Mouse (Mus musculus): ENCODE measurements around the gene Gm16181.

The Gm16181 gene

DNA sequence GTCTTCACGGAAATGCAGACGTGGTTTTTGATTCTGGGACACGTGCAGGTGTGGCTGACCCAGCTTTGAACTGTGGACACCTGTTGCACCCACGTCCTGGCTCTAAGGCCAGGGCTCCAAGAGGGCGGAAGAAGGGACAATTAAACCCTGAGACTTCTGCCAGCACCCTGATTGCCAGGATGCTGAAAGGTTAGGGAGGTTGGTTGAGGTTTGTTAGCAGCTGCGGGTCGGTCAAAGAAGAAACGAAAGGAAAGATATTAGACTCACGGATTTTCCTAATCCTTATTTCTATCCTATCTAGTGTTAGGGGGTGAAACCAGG lies 24.4 kb upstream of the Gm16181 start:
- no peak for DNase-seq

DNA sequence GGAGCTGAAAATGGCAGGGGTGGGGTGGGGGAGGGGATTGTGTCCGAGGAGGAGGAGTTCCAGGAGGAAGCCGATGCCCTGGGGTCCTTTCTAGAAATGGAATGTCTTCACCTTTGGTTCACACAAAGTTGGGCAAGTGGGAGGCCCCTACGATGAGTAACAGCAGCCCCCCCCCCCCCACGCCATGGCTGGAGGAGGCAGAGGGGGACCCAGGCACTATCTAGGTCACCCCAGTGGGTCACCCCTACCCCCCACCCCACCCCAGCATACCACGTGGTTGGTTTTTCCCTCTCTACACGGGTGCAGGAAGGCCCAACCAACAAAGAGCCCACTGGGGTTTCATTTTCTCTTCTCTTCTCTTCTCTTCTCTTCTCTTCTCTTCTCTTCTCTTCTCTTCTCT lies 23.5 kb upstream of the Gm16181 start:
- no peak for DNase-seq

DNA sequence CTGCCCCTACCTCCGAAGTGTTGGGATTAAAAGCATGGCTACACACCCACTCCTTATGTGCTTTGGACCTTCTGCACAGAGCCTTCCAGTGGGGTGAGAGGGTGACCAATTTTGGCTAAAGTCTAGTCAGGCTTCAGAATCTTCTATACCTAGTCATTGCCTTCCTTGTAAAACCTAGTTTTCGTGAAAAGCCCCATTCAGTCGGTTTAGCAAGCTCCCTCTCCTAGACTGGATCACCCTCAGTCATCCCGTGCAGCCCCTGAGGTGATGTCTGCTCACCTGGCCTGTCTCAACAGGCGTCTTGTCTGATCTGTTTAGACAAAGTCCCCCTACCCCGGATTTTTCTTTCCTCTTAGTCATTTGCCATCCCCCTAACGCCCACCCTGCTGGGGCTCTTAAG lies 22.6 kb upstream of the Gm16181 start:
- DNase-seq: no peak

DNA sequence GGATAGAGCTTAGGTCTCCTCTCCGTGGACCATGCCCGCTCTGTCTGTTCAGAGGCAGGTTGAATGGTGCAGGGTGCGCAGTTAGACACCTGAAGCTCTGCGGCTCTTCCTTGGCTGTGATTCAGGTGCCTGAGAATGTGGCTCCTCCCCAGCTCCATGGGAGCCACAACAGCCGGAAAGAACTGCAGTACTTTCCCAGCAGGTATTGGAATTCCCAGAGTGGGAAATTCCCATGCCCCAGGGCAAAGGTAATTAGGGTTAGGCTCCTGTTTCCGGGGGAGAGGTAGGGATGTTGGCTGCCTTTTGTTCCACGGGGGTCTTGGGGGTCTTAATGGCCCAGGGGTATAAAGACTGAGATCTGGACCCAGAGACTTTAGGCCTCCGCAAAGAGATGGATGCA lies 21.7 kb upstream of the Gm16181 start:
- DNase-seq: no peak

DNA sequence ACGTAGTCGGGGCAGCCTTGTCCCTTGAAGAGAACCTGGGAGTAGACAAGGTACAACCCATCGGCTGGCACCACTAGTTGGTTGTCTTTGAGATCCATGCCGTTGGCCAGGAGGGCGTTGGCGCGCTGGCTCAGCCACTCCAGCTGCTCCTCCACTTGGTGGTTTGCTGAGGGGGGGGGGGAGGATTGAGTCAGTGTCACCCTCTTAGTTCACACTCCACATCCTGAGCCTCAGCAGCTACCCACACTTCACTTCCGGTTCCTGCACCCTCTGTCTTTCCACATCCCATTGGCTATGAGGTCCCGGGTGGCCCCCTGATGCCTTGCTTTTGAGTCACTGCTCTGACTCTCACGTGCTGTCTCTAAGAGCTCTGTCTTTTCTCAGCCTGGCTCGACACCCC lies 20.2 kb upstream of the Gm16181 start:
- DNase-seq: no peak

DNA sequence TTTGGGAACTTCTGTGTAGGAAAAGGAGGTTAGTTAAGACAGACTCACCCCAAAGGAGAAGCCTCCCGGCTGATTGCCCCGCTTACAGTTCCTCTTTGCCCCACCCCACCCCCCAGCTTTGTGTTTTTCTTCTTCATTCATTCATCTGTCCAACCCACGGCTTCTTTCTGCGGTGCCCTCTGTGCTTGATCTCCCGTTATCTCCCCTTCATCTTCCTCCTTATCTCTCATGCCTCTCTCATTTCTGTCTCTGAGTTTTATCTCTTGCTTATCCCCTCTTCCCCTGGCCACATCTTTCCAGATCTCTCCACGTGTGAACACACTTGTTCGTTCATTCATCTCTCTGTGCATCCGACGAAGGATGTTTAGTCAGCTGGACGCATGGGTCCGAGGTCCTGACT lies 19.5 kb upstream of the Gm16181 start:
- DNase-seq: no peak

DNA sequence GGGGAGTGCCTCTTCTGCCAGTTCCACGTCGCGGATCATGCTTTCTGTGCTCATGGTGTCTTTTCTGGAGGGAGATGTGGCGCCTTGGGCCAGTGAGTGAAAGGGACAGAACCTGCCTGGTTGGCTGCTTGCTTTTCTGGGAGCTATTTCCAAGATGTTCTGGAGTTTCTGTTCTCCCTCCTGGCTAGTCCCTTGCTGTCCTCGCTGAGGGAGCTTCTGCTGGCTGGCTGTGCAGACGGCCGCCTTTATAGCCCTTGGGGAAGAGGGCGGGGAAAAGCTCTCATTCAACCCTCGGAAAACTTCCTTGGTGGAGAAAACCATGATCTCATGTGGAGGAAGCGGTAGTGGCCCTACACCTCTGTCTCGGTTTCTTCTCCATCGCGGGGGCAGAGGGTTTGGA lies 18.8 kb upstream of the Gm16181 start, which contains the start of gene Tnf:
Gene Tnf, minus strand, starts transcription at position 221 of the 400 bp plus-strand sequence.
- no peak for DNase-seq

DNA sequence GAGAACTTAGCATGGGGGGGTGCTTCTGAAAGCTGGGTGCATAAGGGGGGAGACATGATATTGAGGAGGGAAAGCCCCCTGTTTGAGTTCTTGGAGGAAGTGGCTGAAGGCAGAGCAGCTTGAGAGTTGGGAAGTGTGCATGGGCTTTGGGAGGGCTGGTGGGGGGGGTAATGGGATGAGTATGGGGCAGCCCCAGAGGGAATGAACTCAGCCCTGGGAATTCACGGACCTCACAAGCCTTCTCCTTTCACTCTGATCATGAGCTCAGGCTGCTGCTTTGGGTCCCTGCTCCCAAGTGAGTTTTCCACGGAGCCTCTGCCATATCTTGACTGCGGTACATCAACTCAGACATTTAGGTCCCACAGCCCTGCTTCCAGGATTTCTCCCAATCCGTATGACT lies 18.2 kb upstream of the Gm16181 start:
- no peak for DNase-seq

DNA sequence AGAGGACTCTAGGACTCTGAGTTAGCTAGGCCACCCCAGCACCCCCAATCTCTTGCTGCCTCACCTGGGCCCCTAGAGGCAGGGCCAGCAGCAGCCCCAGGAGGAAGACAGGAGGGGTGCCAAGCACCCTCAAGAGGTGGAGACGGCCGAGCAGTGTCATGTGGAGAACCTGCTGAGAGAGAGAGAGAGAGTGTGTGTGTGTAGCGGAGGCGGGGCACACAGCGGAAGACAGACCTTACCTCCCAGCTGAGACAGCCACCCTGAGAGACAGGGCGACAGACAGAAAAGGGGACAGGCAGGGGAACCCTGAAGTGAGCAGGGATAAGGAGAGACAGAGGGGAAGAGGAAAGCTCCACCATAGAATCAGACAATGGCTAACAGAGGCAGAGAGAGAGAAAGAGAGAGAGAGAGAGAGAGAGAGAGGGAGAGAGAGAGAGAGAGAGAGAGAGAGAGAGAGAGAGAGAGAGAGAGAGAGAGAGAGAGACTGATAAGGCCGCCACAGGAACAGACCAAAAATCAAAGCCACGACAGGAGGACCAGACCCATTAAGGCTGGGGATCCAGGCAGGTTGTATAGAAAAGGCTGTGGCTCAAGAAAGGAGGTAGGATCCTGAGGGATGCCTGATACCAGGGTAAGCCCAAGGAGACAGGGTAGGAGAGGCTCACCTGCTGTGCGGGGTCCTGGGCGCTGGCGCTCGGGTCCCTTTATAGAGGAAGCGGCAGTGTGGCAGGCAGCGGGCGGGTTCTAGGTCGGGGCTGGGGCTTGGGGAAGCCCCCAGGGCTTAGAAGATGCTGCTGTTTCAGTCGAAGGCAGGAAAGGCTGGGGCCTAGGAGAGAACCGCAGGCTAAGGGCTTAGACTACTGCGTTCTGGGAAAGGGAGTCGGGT lies 15.9 kb upstream of the Gm16181 start, which contains the start of gene Lta:
Gene Lta, minus strand, starts transcription at position 858 of the 886 bp plus-strand sequence.
- no peak for DNase-seq

DNA sequence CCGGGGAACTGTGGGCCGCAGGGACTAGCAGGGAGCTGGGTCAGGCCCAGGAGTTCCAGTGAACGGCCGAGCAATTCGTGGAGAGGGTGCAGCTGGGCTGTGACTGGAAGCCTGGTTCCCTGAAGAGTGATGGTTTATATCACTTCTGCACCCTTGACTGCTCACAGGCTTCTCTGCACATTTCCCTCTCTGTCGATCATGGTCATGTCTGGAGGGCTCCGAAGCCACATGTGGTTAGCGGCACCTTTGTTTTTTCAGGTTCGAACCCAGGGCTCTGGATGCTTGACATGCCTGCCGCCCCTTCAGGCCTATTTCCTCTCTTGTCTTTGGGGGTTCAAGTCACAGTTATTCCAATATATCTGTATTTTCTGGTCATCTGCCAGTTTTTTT lies 15.3 kb upstream of the Gm16181 start:
- DNase-seq: no peak

DNA sequence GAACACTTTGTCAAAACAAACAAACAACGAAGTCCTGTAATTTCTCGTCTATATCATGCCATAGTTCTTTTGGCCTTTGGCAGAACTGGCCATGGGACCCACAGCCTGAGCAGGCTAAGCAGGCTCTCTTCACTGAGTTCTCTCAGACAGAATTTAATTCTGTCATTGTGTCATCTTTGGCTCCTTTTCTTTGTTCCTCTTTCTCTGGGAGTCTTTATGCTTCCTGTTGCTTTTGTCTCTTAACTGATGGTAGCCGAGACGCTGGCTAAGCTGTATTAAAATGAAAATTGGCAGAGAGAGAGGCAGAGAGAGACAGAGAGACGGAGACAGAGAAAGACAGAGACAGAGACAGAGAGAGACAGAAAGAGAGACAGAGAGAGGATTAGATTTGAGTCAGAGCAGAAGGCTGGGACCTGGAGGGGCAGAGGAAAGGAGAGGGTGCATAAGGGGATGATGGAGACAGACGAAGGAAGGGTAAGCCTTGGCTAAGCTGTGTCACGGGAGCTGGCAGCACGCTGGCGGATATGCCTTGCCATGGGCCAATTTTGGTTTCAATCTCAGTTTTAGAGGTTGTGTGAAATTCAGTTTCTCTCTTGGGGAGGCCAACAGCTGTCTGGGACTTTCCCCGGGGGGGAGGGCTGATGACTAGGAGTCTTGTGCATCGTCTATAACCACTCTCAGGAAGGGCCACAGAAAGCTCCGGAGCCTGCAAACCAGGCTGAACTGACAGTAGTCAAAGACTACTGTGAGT lies 10.7 kb upstream of the Gm16181 start:
- DNase-seq: no peak

DNA sequence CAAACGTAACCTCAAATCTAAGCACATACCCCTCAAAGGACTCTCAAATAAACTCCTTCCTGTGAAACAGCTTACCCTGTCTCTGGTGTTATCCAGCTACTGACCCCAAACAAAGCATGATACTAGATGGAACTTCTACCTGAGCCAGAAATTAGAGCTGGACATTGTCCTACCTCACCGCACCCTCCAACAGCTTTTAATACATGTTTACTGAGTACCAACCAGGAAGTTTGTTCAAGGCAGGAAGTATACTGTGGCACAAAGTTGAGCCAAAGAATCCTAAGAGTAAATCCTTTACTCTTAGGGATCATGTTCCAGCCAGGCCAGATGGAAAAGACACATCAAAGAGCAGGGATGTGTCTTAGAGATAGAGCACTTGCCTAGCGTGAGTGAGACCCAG lies 10.0 kb upstream of the Gm16181 start:
- no peak for DNase-seq

DNA sequence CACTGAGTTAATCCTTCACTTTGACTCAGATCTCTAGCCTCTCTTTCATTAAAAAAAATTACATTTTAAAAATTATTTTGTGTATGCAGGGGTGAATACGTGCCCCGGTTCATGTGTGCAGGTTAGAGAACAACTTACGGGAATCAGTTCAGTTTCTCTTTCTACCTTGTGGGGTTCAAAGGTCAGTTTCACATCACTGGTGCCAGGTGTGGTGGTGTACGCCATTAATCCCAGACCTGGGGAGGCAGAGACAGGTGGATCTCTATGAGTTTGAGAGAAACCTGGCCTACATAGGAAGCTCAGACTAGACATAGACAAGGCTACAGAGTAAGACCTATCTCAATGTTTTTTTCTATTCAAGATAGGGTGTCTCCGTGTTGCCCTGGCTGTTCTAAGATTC lies 7.6 kb upstream of the Gm16181 start:
- no peak for DNase-seq

DNA sequence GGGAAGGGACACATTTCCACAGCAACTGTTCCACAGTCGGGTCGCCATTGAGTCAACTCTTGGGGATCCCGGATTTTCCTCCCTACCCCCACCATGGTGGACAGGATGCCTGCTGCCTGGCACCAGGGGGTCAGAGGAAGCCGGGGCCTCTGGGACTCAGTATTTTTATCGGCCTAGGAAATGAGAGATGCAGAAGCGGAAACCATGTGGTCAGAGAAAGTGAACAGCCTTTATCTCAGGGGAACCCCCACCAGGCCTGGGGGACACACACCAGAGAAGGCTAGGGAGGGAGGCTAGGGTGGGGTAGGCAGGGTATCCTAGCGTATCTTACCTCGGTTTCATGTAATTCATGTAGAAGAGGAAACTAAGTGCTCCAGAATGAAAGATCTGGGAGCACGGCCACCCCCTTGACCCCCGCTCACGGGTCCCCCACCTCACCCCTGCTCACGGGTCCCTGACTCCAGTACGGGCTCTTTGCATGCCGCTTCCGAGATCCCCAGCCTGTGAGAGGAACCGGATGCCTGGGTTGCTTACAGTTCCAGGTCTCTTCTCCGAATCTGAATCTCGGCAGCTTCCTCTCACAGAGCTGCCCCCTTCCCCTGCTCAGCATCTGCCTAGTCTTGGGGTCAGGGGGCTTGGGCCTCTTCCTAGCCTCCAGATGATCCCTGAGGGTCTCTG lies 2.0 kb upstream of the Gm16181 start:
- DNase-seq: no peak

DNA sequence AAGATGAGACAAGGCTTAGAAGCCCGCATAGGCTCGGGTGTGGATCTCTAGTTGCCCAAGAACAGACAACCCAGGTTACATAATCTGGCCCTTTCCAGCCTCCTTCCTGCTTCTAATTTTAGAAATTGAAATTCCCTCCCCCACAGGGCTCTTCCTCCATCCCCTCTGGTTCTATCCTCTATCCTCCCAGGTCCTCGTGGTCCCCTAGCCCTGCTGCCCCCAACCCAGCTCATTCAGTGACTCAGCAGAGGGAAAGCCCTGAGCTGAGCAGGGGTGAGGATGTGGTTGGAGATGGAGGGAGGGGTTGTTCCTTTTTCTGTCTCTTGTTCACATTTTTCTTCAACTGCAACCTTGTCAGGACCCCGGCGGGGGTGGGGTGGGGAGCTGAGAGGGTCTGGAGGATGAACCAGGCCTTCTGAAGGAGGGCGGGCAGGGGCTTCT lies 1.0 kb upstream of the Gm16181 start:
- peak; percentile 13 for DNase-seq

DNA sequence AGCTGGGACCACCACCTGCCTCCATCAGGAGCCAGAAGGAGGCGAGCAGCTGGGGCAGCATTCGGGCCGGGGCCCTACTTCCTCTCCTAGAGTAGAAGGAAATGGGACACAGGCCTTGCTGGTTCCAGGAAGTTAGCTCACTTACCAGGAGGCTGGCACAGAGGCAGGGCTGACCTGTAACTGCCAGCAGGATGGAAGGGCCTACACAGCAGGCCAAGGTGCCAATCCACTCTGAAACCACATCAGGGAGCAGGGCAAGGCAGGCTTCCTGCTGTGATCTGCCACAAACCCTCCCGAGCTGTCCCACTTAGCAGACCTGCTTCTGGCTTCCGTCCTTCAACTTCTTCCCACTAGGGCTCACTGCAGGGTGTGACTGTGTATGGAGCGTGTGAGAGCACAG lies 1.7 kb downstream of the Gm16181 start:
- peak; percentile 14 for DNase-seq

DNA sequence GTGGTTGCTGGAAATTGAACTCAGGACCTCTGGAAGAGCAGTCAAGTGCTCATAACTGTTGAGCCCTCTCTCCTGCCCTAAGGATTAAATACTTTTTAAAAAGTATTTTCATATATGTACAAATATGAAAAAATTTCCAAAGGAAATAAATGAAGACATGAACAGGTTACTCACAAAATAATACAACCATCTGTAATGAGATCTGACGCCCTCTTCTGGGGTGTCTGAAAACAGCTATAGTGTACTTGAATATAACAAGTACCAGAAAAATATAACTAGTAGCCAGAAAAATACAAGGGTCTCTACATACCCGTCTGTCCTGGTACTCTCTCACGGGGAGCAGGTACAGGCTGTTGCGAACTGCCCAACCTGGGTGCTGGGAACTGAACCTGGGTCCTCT lies 4.0 kb downstream of the Gm16181 start:
- no peak for DNase-seq

DNA sequence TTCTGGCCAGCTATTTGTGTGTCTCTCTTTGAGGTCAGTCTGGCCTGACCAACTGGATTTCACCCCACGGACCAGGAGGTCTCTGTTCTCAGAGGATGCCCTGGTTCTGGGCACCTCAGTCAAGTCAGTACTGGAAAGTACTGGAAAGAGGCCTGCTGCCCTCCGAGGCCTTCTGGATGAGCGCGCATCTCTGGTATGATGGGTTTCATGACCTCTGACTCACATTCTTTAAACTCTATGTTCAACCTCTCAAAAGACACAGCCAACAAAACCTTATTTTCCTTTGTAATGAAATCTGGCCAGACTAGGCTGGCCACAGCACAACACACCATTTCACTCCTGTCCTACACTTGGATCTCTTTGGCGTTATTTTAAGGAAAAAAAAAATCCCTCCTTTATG lies 4.8 kb downstream of the Gm16181 start:
- DNase-seq: no peak

DNA sequence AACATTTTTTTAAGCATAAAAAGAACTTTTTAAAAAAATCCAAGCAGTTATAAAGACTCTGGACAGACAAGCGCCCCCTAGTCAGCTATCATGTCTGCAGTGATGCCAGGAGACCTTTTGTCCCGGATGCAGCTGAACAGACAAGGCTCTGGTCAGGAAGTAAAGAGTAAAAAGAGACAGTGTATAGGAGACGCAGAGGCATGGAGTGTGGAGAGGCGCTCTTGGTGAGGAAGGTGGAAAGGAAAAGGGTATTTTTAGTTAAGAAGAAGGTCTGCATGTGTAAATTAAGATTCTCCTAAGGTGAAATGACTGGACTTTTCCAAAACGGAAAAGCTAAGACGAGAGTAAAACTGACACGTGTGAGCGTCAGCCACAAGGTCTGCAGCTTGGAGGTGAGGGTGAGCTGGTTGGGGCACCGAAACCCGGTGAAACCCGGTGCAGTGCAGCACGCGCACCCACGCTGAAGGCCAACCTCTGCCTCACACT lies 6.0 kb downstream of the Gm16181 start:
- DNase-seq: no peak

DNA sequence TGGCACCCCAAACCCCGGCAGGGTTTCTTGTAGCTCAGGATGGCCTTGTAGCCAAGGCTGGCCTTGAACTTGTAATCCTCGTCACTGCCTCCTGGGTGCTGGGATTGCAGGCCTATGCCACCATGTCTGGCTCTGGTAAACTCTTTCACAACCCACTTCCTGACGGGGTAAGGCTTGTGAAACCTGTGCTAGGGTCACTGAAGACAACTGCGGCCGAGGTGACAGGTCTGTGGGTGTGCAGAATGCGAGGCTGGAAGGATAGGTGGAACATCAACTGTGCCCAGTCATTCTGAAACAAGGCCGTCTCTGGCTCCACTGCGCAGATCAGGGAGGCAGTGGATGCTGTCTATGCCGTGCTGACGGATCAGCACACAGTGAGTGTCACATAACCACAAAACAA lies 10.4 kb downstream of the Gm16181 start:
- DNase-seq: peak; percentile 18

DNA sequence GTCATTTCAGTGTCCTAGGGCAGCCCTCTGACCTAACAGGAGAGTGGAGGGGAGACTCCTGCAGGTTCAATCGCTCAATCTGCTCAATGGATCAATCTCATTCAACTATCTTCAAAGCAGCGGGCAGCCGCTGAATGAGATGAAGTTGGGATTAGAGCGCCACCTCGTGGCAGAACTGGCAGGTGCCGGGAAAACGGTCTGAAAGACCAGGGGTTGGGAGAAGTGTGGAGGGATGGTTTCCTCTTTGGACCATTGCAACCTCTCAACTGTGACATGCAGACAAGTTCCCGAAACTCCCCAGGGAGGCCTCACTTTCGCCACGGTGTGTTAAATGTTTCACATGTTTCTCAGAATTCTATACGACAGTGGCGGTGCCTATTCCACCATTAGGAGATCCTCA lies 11.4 kb downstream of the Gm16181 start:
- peak; percentile 68 for DNase-seq

DNA sequence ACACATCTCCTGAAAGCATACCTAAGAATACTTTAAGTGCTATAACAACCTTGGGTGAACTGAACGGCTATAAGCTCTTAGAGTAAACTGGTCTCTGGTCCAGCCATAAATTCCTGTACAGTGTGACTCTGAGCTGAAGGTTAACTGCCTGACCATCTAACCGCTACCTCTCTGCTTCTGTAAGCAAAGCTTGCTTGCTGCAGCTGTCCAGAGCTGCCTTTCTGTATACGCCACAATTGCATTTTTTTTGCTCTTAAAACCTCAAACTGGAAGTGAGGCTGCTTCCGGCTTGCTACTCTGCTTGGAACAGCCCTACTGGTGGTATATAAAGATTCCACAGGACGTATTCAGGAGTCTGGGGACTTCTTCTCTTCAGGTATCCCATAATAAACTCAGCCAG lies 12.0 kb downstream of the Gm16181 start:
- DNase-seq: no peak

DNA sequence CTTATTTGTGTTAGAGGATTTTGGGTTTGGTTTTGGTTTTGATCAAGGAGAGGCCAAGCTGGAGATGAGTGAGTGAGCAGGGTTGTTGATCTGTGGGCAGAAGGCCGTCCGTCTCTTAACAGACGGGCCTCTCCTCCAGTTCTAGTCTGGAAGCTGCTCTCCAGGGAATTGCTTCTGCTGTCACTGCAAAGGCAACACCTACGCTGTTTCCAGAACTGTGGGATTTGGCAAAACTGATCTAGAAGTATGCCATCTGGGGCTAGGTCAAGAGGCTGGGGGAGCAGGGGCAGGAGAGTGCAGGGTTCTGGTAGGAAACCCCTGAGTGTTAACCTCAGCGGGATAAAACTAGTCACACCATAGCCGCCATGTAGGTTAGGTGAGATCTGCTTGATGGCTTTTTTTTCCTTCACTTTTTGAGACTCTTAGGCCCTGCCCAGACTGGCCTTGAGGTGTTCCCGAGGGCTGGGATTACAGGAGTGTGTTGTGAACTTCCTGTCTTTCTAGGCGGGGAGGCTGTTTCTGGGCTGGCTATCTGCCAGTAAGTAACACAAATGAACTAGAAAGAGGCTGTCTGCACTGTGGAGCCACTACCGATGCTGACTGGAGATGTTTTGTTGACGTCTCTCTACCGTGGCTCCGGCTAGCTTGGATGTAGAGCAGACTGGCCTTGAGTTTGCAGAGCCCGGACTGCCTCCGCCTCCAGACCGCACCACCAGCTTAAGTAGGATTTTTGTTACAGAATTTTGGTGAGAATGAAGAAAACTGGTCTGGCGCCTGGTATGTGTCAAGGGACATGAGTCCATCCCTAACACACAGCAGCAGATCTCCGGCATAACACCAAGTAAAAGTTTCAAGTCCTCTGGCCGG lies 12.7 kb downstream of the Gm16181 start, which contains the start of gene Atp6v1g2:
Gene Atp6v1g2, plus strand, starts transcription at position 547 of the 867 bp plus-strand sequence.
- peak; percentile 43 for DNase-seq

All from cerebellum, adult 11-12 months (tissue).